Mouse (Mus musculus) ES-CJ7 (cell line): ENCODE data around the gene Slc48a1.

Source experiments
- DNase-seq: peaks from one replicate; pipeline ENCODE4 v3.0.0; 2011; ENCODE audit warnings: low read depth, low spot score

The Slc48a1 gene

GRCm38 (mm10) chr15:97801811-97802210, 23.5 kb downstream of the Slc48a1 start:
- no peak for DNase-seq

- DNase-seq, result peak; percentile 83
Measured at GRCm38 (mm10) chr15:97802575-97802974, 24.3 kb downstream of the Slc48a1 start.

- DNase-seq, result no peak
Measured at GRCm38 (mm10) chr15:97807867-97808266, 29.5 kb downstream of the Slc48a1 start.

- no peak for DNase-seq
Measured at GRCm38 (mm10) chr15:97808532-97808931, 30.2 kb downstream of the Slc48a1 start.

GRCm38 (mm10) chr15:97809206-97809605, 30.9 kb downstream of the Slc48a1 start:
- DNase-seq, result no peak

GRCm38 (mm10) chr15:97809942-97810341, 31.6 kb downstream of the Slc48a1 start:
- DNase-seq, result no peak

GRCm38 (mm10) chr15:97810399-97810798, 32.1 kb downstream of the Slc48a1 start:
- DNase-seq, result no peak

GRCm38 (mm10) chr15:97811307-97811706, 33.0 kb downstream of the Slc48a1 start:
- DNase-seq, result no peak

GRCm38 (mm10) chr15:97812126-97812525, 33.8 kb downstream of the Slc48a1 start:
- DNase-seq, result no peak

GRCm38 (mm10) chr15:97812875-97813274, 34.6 kb downstream of the Slc48a1 start:
- DNase-seq, result no peak

GRCm38 (mm10) chr15:97813452-97814204, 35.3 kb downstream of the Slc48a1 start:
- DNase-seq, result no peak

GRCm38 (mm10) chr15:97814703-97815102, 36.4 kb downstream of the Slc48a1 start:
- DNase-seq, result no peak

GRCm38 (mm10) chr15:97815254-97815653, 36.9 kb downstream of the Slc48a1 start:
- no peak for DNase-seq

GRCm38 (mm10) chr15:97816199-97816994, 38.1 kb downstream of the Slc48a1 start:
- no peak for DNase-seq

- DNase-seq, result no peak
Measured at GRCm38 (mm10) chr15:97819937-97820336, 41.6 kb downstream of the Slc48a1 start.

GRCm38 (mm10) chr15:97821321-97821982, 43.1 kb downstream of the Slc48a1 start:
- no peak for DNase-seq

- DNase-seq, result no peak
Measured at GRCm38 (mm10) chr15:97821983-97822363, 43.7 kb downstream of the Slc48a1 start.

- no peak for DNase-seq
Measured at GRCm38 (mm10) chr15:97822545-97823228, 44.4 kb downstream of the Slc48a1 start.

GRCm38 (mm10) chr15:97823479-97823878, 45.2 kb downstream of the Slc48a1 start:
- no peak for DNase-seq

- DNase-seq, result no peak
Measured at GRCm38 (mm10) chr15:97824042-97824441, 45.7 kb downstream of the Slc48a1 start.

- peak; percentile 47 for DNase-seq
Measured at GRCm38 (mm10) chr15:97825071-97825940, 47.0 kb downstream of the Slc48a1 start.
